Mouse (Mus musculus) intestine, embryonic 15.5 days (tissue): ENCODE results near the gene Slc26a10. TPM values are rescaled to one million over a fixed set of nuclear protein-coding genes. Genes with fewer than 3 reads are reported as not detected.
A peak's percentile ranks its signal among the peaks of the same experiment; 100 is the strongest.
"Not testable (repeated sequence)": the region's sequence is repeated elsewhere in the genome, so short reads cannot be mapped to it uniquely, and the experiment has no call there.

Source experiments
- ATAC-seq: fragments of 200-750 bp; cut with Nextera tagmentation; 2 replicates; pipeline ENCODE4 v1.8.0; 2017; ENCODE audit warnings: moderate TSS enrichment, moderate library complexity
- H3K27ac ChIP-seq: fragments of 300-500 bp; sonication (generic); 2 replicates; pipeline ENCODE4 v1.5.1; 2015; ENCODE audit warnings: mild to moderate bottlenecking, inconsistent platforms
- H3K27me3 ChIP-seq: fragments of 300-500 bp; sonication (generic); replicated peaks from 2 replicates; pipeline ENCODE4 v1.6.1; 2015; ENCODE audit warnings: inconsistent platforms
- H3K36me3 ChIP-seq: fragments of 300-500 bp; sonication (generic); 2 replicates; pipeline ENCODE4 v1.6.1; 2015; ENCODE audit warnings: inconsistent platforms
- H3K4me1 ChIP-seq: fragments of 300-500 bp; sonication (generic); replicated peaks from 2 replicates; pipeline ENCODE4 v1.6.1; 2015; ENCODE audit warnings: inconsistent platforms
- H3K4me2 ChIP-seq: fragments of 300-500 bp; sonication (generic); replicated peaks from 2 replicates; pipeline ENCODE4 v1.6.1; 2015; ENCODE audit warnings: mild to moderate bottlenecking, inconsistent platforms
- H3K4me3 ChIP-seq: fragments of 300-500 bp; sonication (generic); replicated peaks from 2 replicates; pipeline ENCODE4 v1.5.1; 2015; ENCODE audit warnings: inconsistent platforms
- H3K9ac ChIP-seq: fragments of 300-500 bp; sonication (generic); 2 replicates; pipeline ENCODE4 v1.6.1; 2015; ENCODE audit warnings: inconsistent platforms
- H3K9me3 ChIP-seq: fragments of 300-500 bp; sonication (generic); 2 replicates; pipeline ENCODE4 v1.6.1; 2016; ENCODE audit warnings: inconsistent platforms
- WGBS: fragments of 180-500 bp; shearing (Covaris S2); methylation state at CpG from one replicate; pipeline ENCODE4 v1.1.7; 2015; 5-methylcytosine and 5-hydroxymethylcytosine counted together
- polyA plus RNA-seq: library from polyadenylated mRNA; unstranded; fragments of >200 nt; fragmentation: Nextera tagmentation; extraction: Ambion mirVana; gene quantifications from 2 replicates; pipeline ENCODE4 v1.2.1, GENCODE M21; 2015

Slc26a10 gene
- polyA plus RNA-seq, 1 experiment from 2014 or later, result 0.98 TPM

GRCm38 (mm10) chr10:127153323-127153722 is 27.1 kb downstream of the Slc26a10 start:
- ATAC-seq, result no peak

DNA sequence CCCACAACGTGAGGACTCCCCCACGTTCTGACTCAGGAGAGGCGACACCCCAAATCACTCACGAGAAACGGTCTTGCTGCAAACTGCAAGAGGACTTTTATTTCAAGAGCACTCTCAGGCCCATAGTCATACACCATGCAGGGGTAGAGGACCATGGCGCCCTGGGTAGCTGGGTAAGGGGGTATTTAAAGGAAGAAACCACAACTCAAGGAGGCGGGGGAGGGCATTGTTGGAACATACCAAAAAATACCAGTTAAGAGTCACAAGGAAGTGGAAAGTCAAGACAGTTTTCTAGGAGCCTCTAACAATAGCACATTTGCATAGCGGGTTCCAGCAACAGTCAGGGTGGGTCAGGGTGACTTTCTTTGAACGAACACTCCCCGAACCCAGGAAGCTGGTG is 27.9 kb downstream of the Slc26a10 start:
- not testable (repeated sequence) for H3K9ac ChIP-seq, H3K27me3 ChIP-seq, ATAC-seq, H3K9me3 ChIP-seq, H3K4me3 ChIP-seq, H3K27ac ChIP-seq, H3K36me3 ChIP-seq, H3K4me1 ChIP-seq, H3K4me2 ChIP-seq
- WGBS, result 84% methylated on average over 10 of the region's 10 CpGs

More at GRCm38 (mm10) chr10:127153323-127153722, 27.1 kb downstream of the Slc26a10 start:
- Histone ChIP-seq H3K4me2 (no peak overlapping the region), H3K9me3 (no peaks in the 10 kb centered on the region; the same call in 1 of the 2 replicates), H3K4me3 (no peak overlapping the region), H3K36me3 (no peaks in the 10 kb centered on the region), H3K27ac (no peak overlapping the region), H3K4me1 (0 out of 2 replicates have a peak, but pooled peaks cover 3% of the 10 kb centered on the region), H3K9ac (no peak overlapping the region), H3K27me3 (no peaks in the 10 kb centered on the region)
- WGBS, result 94% methylated on average over 7 of the region's 7 CpGs

- not testable (repeated sequence) for H3K4me1 ChIP-seq, H3K27ac ChIP-seq, H3K27me3 ChIP-seq, H3K9ac ChIP-seq, ATAC-seq, H3K4me2 ChIP-seq, H3K4me3 ChIP-seq, H3K36me3 ChIP-seq, H3K9me3 ChIP-seq
- 86% methylated on average over 3 of the region's 3 CpGs for WGBS
Observed at GRCm38 (mm10) chr10:127151233-127151632, 29.2 kb downstream of the Slc26a10 start.

DNA sequence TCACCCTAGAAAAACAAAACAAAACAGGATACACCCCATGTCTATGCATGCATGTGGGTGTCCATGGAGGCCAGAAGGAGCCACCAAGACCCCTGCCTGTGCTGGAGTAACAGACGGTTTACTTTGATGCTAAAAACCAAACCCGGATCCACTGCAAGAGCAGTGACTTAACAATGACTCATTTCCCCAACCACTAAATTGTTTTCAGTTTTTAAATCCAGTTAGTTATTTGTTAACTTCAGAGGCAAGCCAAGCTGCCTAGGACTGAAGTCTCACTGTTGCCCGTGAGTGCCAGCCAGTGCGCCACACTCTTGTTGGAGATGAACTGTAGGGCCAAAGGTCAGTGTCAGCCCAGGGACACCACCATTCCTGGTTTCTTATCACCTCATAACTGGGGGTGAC is 30.0 kb downstream of the Slc26a10 start:
- Histone ChIP-seq H3K9ac (no peak overlapping the region), H3K4me3 (no peak overlapping the region), H3K27ac (no peak overlapping the region), H3K27me3 (no peaks in the 10 kb centered on the region), H3K9me3 (no peaks in the 10 kb centered on the region; the same call in 1 of the 2 replicates), H3K4me1 (0 out of 2 replicates have a peak, but pooled peaks cover 3% of the 10 kb centered on the region), H3K4me2 (no peak overlapping the region), H3K36me3 (no peaks in the 10 kb centered on the region)
- 56% methylated on average over 4 of the region's 4 CpGs for WGBS
- ATAC-seq, result peak; percentile 71

GRCm38 (mm10) chr10:127147135-127147534 is 33.3 kb downstream of the Slc26a10 start:
- Histone ChIP-seq H3K9me3 (no peaks in the 10 kb centered on the region; the same call in 1 of the 2 replicates), H3K4me2 (no peak overlapping the region), H3K36me3 (no peaks in the 10 kb centered on the region), H3K9ac (no peak overlapping the region), H3K4me3 (no peak overlapping the region), H3K27me3 (no peaks in the 10 kb centered on the region), H3K27ac (no peak overlapping the region), H3K4me1 (no peaks in the 10 kb centered on the region; the same call in 1 of the 2 replicates)
- ATAC-seq, result no peak
- WGBS, result 83% methylated on average over 6 of the region's 6 CpGs

GRCm38 (mm10) chr10:127145303-127145702 is 35.1 kb downstream of the Slc26a10 start:
- WGBS, result 79% methylated on average over 5 of the region's 5 CpGs
- no peaks in the 10 kb centered on the region for H3K36me3 ChIP-seq
- no peak overlapping the region for H3K27ac ChIP-seq
- no peak for ATAC-seq
- no peaks in the 10 kb centered on the region for H3K27me3 ChIP-seq
- H3K4me3 ChIP-seq, result no peak overlapping the region
- no peak overlapping the region for H3K9ac ChIP-seq
- no peaks in the 10 kb centered on the region for H3K9me3 ChIP-seq
- H3K4me1 ChIP-seq, result no peaks in the 10 kb centered on the region; the same call in 1 of the 2 replicates
- no peak overlapping the region for H3K4me2 ChIP-seq

DNA sequence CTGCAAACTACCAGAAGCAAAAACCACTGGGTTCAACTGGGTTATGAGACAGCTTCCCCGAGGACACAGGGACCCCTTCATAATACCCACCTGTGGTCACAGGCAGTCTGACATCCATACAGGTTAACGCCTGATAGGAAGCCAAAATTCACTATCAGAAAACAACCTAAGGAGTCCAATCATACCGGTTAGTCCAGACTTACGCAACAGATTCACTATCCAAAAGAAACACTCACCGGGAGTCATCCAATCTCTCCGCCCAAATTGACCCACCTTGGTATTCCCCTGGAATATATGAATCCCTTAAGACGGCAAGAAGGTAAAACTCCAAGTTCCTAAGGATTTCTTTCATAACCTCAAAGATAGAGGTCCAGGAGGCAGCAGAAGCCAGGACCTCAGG is 35.9 kb downstream of the Slc26a10 start:
- 75% methylated on average over 7 of the region's 7 CpGs for WGBS
- Histone ChIP-seq H3K27ac (no peak overlapping the region), H3K9ac (no peak overlapping the region), H3K4me1 (no peaks in the 10 kb centered on the region; the same call in 1 of the 2 replicates), H3K4me2 (no peak overlapping the region), H3K27me3 (no peaks in the 10 kb centered on the region), H3K36me3 (no peaks in the 10 kb centered on the region), H3K4me3 (no peak overlapping the region), H3K9me3 (no peaks in the 10 kb centered on the region)
- ATAC-seq, result no peak

DNA sequence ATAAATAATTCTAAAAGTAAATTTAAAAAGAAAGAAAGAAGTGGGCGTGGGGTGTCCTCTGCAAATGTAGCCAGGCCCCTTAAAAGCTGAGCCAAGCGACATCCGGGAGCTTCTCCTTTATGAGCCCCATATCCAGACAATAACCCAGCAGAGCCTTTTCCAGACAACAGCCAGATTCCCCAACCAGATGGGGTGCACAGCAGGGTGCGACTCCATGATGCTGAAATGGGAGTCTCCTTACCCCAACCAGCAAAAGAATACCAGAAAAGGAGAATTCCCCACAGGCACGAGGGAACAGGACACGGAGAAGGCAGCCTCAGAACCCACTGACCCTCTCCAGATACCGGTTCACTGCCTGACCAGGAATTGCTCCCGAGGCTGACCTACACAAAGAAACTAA is 37.2 kb downstream of the Slc26a10 start:
- Histone ChIP-seq H3K36me3 (no peaks in the 10 kb centered on the region), H3K9me3 (no peaks in the 10 kb centered on the region), H3K27me3 (no peaks in the 10 kb centered on the region), H3K27ac (no peak overlapping the region), H3K4me3 (no peak overlapping the region), H3K4me1 (no peaks in the 10 kb centered on the region; the same call in 1 of the 2 replicates), H3K4me2 (no peak overlapping the region), H3K9ac (no peak overlapping the region)
- no peak for ATAC-seq
- WGBS, result 89% methylated on average over 8 of the region's 8 CpGs

- Histone ChIP-seq H3K9ac (no peak overlapping the region), H3K27ac (no peak overlapping the region), H3K9me3 (no peaks in the 10 kb centered on the region), H3K36me3 (no peaks in the 10 kb centered on the region), H3K27me3 (no peaks in the 10 kb centered on the region), H3K4me3 (no peak overlapping the region), H3K4me1 (peaks cover 7% of the 10 kb centered on the region; the same call in 1 of the 2 replicates), H3K4me2 (no peak overlapping the region)
- 69% methylated on average over 8 of the region's 8 CpGs for WGBS
- no peak for ATAC-seq
Observed at GRCm38 (mm10) chr10:127141500-127141899, 38.9 kb downstream of the Slc26a10 start.

- no peak for ATAC-seq
- Histone ChIP-seq H3K9me3 (no peaks in the 10 kb centered on the region), H3K4me1 (peaks cover 7% of the 10 kb centered on the region; the same call in 1 of the 2 replicates), H3K9ac (no peak overlapping the region), H3K4me3 (no peak overlapping the region), H3K27me3 (no peaks in the 10 kb centered on the region), H3K27ac (no peak overlapping the region), H3K4me2 (no peak overlapping the region), H3K36me3 (no peaks in the 10 kb centered on the region)
- WGBS, result 81% methylated on average over 11 of the region's 11 CpGs
Observed at GRCm38 (mm10) chr10:127140971-127141370, 39.5 kb downstream of the Slc26a10 start.

DNA sequence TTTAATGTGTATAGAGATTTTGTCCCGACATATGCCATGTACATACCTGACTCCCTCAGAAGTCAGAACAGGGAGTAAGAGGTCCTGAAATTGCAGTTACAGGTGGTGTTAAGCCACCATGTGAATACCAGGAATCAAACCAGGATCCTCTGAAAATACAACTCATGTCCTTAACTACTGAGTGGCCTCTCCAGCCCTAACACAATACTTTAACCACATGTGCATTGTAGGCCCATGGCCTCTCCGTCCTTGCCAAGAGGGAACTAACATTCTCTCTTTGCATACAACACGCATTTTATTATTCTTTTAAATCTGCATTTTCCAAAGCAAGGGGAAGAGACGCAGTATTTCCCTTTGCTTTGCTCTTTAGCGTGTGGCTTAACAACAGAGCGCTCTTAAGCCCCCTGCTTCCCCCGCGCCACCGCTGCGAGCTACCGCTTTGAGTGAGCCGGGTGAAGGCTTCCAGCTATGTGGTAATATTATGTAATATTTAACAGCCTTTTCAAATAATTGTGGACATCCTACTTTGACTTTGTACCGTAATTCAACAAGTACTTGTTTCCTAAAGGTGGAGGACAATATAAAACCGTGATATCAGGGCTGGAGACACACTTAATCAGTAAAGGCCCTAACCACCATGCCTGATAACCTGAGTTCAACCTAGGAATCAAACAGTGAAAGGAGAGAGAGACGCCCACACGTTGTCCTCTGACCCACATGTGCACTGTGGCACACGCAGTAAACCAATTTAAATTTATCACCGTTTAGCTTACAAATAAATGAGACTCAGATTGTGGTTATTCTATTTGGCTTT is 41.9 kb downstream of the Slc26a10 start:
- peak overlapping the region; percentile 33; the same call in 1 of the 2 replicates for H3K4me2 ChIP-seq

GRCm38 (mm10) chr10:127137896-127138295 is 42.5 kb downstream of the Slc26a10 start:
- H3K36me3 ChIP-seq, result no peaks in the 10 kb centered on the region
- peaks cover 10% of the 10 kb centered on the region; the same call in 1 of the 2 replicates for H3K4me1 ChIP-seq
- no peak overlapping the region for H3K4me3 ChIP-seq
- 0 out of 2 replicates have a peak overlapping the region, but pooled peaks have one; percentile 11 for H3K4me2 ChIP-seq
- 50% methylated on average over 3 of the region's 3 CpGs for WGBS
- peak overlapping the region; percentile 75 for H3K27ac ChIP-seq
- H3K9ac ChIP-seq, result no peak overlapping the region
- H3K27me3 ChIP-seq, result no peaks in the 10 kb centered on the region
- H3K9me3 ChIP-seq, result no peaks in the 10 kb centered on the region
- peak; percentile 57 for ATAC-seq

More for the DNA sequence above, 41.9 kb downstream of the Slc26a10 start:
- H3K9ac ChIP-seq, result no peak overlapping the region
- peak overlapping the region; percentile 75 for H3K27ac ChIP-seq
- H3K27me3 ChIP-seq, result no peaks in the 10 kb centered on the region
- H3K36me3 ChIP-seq, result no peaks in the 10 kb centered on the region
- H3K4me1 ChIP-seq, result peaks cover 7% of the 10 kb centered on the region; the same call in 1 of the 2 replicates
- H3K9me3 ChIP-seq, result no peaks in the 10 kb centered on the region
- ATAC-seq, result peak; percentile 85
- no peak overlapping the region for H3K4me3 ChIP-seq
- WGBS, result 54% methylated on average over 18 of the region's 18 CpGs
